Mouse (Mus musculus): ENCODE measurements at regions not wholly inside any gene's neighbourhood (a gene's known extent, or its start where the extent isn't known, plus 50 kb on each side); places are given as distances from the start of the nearest gene placed in this dataset.

- H3K36me3 ChIP-seq (ENCODE audit: control insufficient read depth, insufficient read depth, low read length): no peaks in the 10 kb centered on the region
- no peak overlapping the region for H3K4me3 ChIP-seq (ENCODE audit: control insufficient read depth in 1 of 2, insufficient read depth in 1 of 2, low read depth in 1 of 2, low read length in 2 of 2)
- no peak overlapping the region for H3K4me2 ChIP-seq (ENCODE audit: low read length)
- H3K4me1 ChIP-seq (ENCODE audit: control insufficient read depth in 2 of 2, insufficient read depth in 2 of 2, low read length in 2 of 2): no peaks in the 10 kb centered on the region
- H3K27me3 ChIP-seq (ENCODE audit: control insufficient read depth, insufficient read depth, low read length): no peaks in the 10 kb centered on the region
- WGBS: 76% methylated on average over 3 of the region's 3 CpGs
- H3K9ac ChIP-seq (ENCODE audit: low read length): no peak overlapping the region
- ATAC-seq (ENCODE audit: insufficient number of reproducible peaks, insufficient read depth, low FRiP score, low read depth): no peak
- no peaks in the 10 kb centered on the region for H3K9me3 ChIP-seq (ENCODE audit: control insufficient read depth, low read length)
- no peak overlapping the region for H3K27ac ChIP-seq (replicated peaks in 1 of 2; ENCODE audit: control insufficient read depth in 1 of 2, insufficient read depth in 1 of 2, low read depth in 2 of 2, low read length in 2 of 2)
Measured at GRCm38 (mm10) chr12:10620541-10620940, 230.0 kb downstream of the Rdh14 start.

GRCm38 (mm10) chr12:10638591-10638990, 248.0 kb downstream of the Rdh14 start:
- H3K27ac ChIP-seq (replicated peaks in 1 of 2; ENCODE audit: control insufficient read depth in 1 of 2, insufficient read depth in 1 of 2, low read depth in 2 of 2, low read length in 2 of 2): no peak overlapping the region
- no peak overlapping the region for H3K4me3 ChIP-seq (ENCODE audit: control insufficient read depth in 1 of 2, insufficient read depth in 1 of 2, low read depth in 1 of 2, low read length in 2 of 2)
- no peaks in the 10 kb centered on the region for H3K27me3 ChIP-seq (ENCODE audit: control insufficient read depth, insufficient read depth, low read length)
- H3K4me1 ChIP-seq (ENCODE audit: control insufficient read depth in 2 of 2, insufficient read depth in 2 of 2, low read length in 2 of 2): no peaks in the 10 kb centered on the region
- no peak overlapping the region for H3K4me2 ChIP-seq (ENCODE audit: low read length)
- no peak overlapping the region for H3K9ac ChIP-seq (ENCODE audit: low read length)
- no peak for ATAC-seq (ENCODE audit: insufficient number of reproducible peaks, insufficient read depth, low FRiP score, low read depth)
- H3K36me3 ChIP-seq (ENCODE audit: control insufficient read depth, insufficient read depth, low read length): no peaks in the 10 kb centered on the region
- 78% methylated on average over 3 of the region's 3 CpGs for WGBS
- H3K9me3 ChIP-seq (ENCODE audit: control insufficient read depth, low read length): no peaks in the 10 kb centered on the region

GRCm38 (mm10) chr12:10654466-10655184, 264.1 kb downstream of the Rdh14 start:
- Histone ChIP-seq H3K9me3 (ENCODE audit: control insufficient read depth, low read length) (no peaks in the 10 kb centered on the region), H3K27me3 (ENCODE audit: control insufficient read depth, insufficient read depth, low read length) (no peaks in the 10 kb centered on the region), H3K4me3 (ENCODE audit: control insufficient read depth in 1 of 2, insufficient read depth in 1 of 2, low read depth in 1 of 2, low read length in 2 of 2) (no peak overlapping the region), H3K36me3 (ENCODE audit: control insufficient read depth, insufficient read depth, low read length) (no peaks in the 10 kb centered on the region), H3K4me1 (ENCODE audit: control insufficient read depth in 2 of 2, insufficient read depth in 2 of 2, low read length in 2 of 2) (no peaks in the 10 kb centered on the region), H3K9ac (ENCODE audit: low read length) (no peak overlapping the region), H3K4me2 (ENCODE audit: low read length) (no peak overlapping the region), H3K27ac (replicated peaks in 1 of 2; ENCODE audit: control insufficient read depth in 1 of 2, insufficient read depth in 1 of 2, low read depth in 2 of 2, low read length in 2 of 2) (no peak overlapping the region)
- no peak for ATAC-seq (ENCODE audit: insufficient number of reproducible peaks, insufficient read depth, low FRiP score, low read depth)
- WGBS: 70% methylated on average over 6 of the region's 6 CpGs

- H3K27me3 ChIP-seq (ENCODE audit: control insufficient read depth, insufficient read depth, low read length): no peaks in the 10 kb centered on the region
- no peak for ATAC-seq (ENCODE audit: insufficient number of reproducible peaks, insufficient read depth, low FRiP score, low read depth)
Measured at GRCm38 (mm10) chr12:10655185-10655544, 264.6 kb downstream of the Rdh14 start.

GRCm38 (mm10) chr12:10658826-10659225, 268.3 kb downstream of the Rdh14 start:
- 67% methylated on average over 2 of the region's 2 CpGs for WGBS
- Histone ChIP-seq H3K9me3 (ENCODE audit: control insufficient read depth, low read length) (no peaks in the 10 kb centered on the region), H3K9ac (ENCODE audit: low read length) (no peak overlapping the region), H3K27ac (replicated peaks in 1 of 2; ENCODE audit: control insufficient read depth in 1 of 2, insufficient read depth in 1 of 2, low read depth in 2 of 2, low read length in 2 of 2) (no peak overlapping the region), H3K4me3 (ENCODE audit: control insufficient read depth in 1 of 2, insufficient read depth in 1 of 2, low read depth in 1 of 2, low read length in 2 of 2) (no peak overlapping the region), H3K4me1 (ENCODE audit: control insufficient read depth in 2 of 2, insufficient read depth in 2 of 2, low read length in 2 of 2) (no peaks in the 10 kb centered on the region), H3K4me2 (ENCODE audit: low read length) (no peak overlapping the region), H3K36me3 (ENCODE audit: control insufficient read depth, insufficient read depth, low read length) (no peaks in the 10 kb centered on the region), H3K27me3 (ENCODE audit: control insufficient read depth, insufficient read depth, low read length) (no peaks in the 10 kb centered on the region)
- ATAC-seq (ENCODE audit: insufficient number of reproducible peaks, insufficient read depth, low FRiP score, low read depth): no peak

More at GRCm38 (mm10) chr12:10655185-10655544, 264.6 kb downstream of the Rdh14 start:
- no peaks in the 10 kb centered on the region for H3K36me3 ChIP-seq (ENCODE audit: control insufficient read depth, insufficient read depth, low read length)
- no peaks in the 10 kb centered on the region for H3K4me1 ChIP-seq (ENCODE audit: control insufficient read depth in 2 of 2, insufficient read depth in 2 of 2, low read length in 2 of 2)
- H3K9me3 ChIP-seq (ENCODE audit: control insufficient read depth, low read length): no peaks in the 10 kb centered on the region
- no peak overlapping the region for H3K4me3 ChIP-seq (ENCODE audit: control insufficient read depth in 1 of 2, insufficient read depth in 1 of 2, low read depth in 1 of 2, low read length in 2 of 2)
- H3K4me2 ChIP-seq (ENCODE audit: low read length): no peak overlapping the region
- no peak overlapping the region for H3K9ac ChIP-seq (ENCODE audit: low read length)
- H3K27ac ChIP-seq (replicated peaks in 1 of 2; ENCODE audit: control insufficient read depth in 1 of 2, insufficient read depth in 1 of 2, low read depth in 2 of 2, low read length in 2 of 2): no peak overlapping the region

- no peaks in the 10 kb centered on the region for H3K27me3 ChIP-seq (ENCODE audit: control insufficient read depth, insufficient read depth, low read length)
- no peak overlapping the region for H3K4me2 ChIP-seq (ENCODE audit: low read length)
- 85% methylated on average over 4 of the region's 4 CpGs for WGBS
- H3K9ac ChIP-seq (ENCODE audit: low read length): no peak overlapping the region
- ATAC-seq (ENCODE audit: insufficient number of reproducible peaks, insufficient read depth, low FRiP score, low read depth): no peak
- H3K4me3 ChIP-seq (ENCODE audit: control insufficient read depth in 1 of 2, insufficient read depth in 1 of 2, low read depth in 1 of 2, low read length in 2 of 2): no peak overlapping the region
- H3K27ac ChIP-seq (replicated peaks in 1 of 2; ENCODE audit: control insufficient read depth in 1 of 2, insufficient read depth in 1 of 2, low read depth in 2 of 2, low read length in 2 of 2): no peak overlapping the region
- no peaks in the 10 kb centered on the region for H3K36me3 ChIP-seq (ENCODE audit: control insufficient read depth, insufficient read depth, low read length)
- no peaks in the 10 kb centered on the region for H3K9me3 ChIP-seq (ENCODE audit: control insufficient read depth, low read length)
- no peaks in the 10 kb centered on the region for H3K4me1 ChIP-seq (ENCODE audit: control insufficient read depth in 2 of 2, insufficient read depth in 2 of 2, low read length in 2 of 2)
Measured at GRCm38 (mm10) chr12:10686747-10687146, 296.2 kb downstream of the Rdh14 start.
